Mouse (Mus musculus) spleen, postnatal 10 days (tissue): ENCODE data around the gene Rras2.

Experiments used
- DNase-seq, 2 experiments: peaks; one replicate each; pipeline ENCODE4 v3.0.0; 2021 to 2022; ENCODE audit warnings: low spot score in 2 of 2

The Rras2 gene

GRCm38 (mm10) chr7:114071851-114072616 lies 45.5 kb downstream of the Rras2 start:
- DNase-seq: no peak

- DNase-seq: no peak
These were observed 46.2 kb downstream of the Rras2 start for GRCm38 (mm10) chr7:114071395-114071794.

DNA sequence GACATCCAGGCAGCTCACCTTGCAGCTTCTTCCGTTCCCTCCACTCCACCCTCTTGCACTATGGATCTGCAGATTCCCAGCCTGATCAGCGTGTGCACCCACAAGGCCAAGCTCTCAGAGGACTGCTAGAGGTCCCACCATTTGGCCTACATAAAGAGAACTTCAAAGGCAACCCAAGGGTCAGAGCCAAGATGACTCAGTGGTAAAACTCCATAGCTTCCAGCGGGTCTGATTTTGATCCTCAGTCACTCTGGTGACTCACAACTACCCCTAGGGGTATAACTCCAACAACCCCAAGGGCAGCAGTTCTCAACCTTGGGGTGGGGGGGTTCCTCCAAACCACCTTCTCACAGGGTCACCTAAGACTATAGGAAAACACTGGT lies 47.1 kb downstream of the Rras2 start:
- no peak for DNase-seq

DNA sequence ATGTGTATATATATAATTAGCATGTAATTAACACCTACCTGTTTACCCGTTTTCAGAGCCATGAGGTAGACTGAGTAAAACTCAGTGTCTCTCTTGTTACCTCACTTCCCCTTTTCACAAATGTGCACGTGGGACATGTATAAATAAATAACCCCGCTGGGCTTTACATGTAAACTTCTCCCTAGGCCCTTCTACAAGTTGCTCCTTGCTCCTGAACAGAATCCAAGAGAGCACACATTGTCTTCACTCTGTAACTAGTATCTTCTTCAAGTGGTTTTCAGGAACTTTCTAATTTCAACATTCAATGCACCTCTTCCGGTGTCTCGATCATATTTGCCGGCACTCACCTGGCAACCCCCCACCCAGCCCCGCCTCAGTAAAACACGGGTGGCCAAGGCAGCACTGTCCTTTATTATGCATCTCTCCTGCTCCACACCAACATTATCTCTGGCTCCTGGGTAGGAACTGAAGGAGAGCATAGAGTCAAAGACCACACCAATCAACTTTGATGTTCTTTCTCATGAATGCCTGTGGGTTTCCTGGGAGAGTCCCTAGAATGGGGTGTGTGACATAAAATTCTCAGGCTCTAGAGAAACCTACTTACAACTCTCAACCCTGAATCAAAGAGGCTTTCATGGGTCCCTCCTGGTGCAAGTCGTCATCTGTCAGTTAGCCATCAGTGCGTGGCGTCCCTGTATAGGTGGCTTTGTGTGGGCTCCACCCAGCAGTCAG lies 47.7 kb downstream of the Rras2 start:
- DNase-seq: no peak

DNA sequence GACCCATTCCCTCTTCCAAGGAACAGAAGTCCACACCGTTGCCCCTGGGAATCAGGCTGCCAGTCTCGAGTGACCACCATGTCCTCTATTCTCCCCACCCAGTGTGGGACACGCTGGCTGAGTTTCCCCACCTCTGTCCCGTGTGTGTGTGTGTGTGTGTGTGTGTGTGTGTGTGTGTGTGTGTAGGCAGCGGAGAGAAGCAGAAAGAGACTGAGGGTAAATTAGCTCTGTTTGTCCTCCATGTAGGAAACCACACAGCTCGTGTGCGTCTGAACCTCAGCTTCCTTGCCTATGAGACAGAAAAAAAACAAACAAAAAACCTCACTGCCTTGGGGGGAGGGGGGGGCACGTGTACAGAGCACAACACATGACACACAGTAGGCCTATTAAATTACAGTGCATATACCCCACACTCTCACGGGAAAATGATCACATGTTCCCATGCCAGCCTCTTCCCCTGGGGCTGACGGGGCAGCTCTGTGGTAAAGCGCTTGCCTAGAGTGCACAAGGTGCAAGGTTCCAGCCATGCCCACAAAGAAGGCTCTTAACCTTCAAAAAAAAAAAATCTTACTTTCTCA lies 48.5 kb downstream of the Rras2 start:
- peak in 1 of 2 experiments; percentile 36 for DNase-seq

DNA sequence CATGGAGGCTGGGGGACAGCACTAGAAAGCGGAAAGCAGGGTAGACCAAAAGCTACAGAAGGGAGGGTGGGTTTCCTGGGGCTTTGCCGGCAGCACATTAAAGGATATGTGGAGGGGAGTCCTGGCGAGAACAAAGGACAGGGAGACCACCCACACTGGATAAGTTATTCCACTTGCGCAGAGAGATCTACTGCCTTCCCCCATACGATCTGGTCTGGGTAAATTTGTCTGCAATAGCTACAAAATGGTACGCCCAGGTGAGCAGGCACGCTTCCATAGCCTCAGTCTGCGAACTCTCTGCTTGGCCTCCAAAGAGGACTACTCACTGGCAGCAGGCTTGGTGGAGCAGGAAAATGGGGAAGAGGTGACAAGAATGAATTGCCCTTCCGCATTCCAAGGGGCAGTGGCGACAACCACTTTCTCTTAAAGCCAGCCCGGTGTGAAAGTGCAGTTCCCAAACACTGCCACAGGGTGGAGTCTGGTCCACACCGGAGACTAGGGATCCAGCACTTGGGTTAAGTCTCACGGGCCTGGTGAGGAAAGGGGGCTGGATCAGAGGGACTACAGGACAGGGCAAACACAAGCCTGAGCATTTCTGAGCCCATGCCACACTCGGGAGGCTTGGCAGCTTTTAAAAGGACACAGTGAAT lies 50.9 kb downstream of the Rras2 start:
- DNase-seq: peak; percentile 57 to 78

DNA sequence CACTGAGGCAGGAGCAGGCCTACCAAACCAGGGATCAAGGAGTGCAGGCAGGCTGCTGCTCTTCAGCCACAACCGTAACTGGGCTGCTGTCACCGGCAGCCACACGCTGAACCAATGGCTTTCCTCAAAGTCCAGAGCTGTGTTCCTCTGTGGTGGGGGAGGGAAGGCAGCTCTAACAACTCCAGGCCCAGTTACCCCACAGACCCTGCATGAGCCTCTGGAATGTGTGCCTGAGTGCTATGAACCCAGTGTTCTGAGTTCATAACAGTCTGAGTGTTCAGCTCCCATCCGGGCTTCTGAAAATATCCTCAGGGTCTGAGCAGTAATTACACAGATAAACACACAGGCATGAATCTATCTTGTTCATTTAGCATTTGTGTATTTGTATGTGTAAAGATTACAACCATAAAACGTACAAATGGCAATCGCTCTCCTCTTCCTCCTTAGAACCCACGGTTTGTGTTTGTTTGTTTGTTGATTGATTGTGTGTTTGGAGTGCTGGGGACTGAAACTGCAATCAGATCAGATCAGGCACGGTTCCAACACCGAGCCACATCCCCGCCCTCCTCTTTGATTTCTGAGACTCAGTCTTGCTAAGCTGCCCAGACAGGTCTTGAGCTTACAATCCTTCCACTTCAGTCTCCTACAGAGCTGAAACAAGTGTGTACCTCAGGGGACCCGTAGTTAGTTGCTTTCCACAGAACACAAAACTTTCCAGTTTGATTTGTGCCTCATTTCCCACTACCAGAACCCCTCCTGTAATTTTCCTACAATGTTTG lies 52.0 kb downstream of the Rras2 start:
- no peak for DNase-seq

- no peak for DNase-seq
These were observed 53.6 kb downstream of the Rras2 start for GRCm38 (mm10) chr7:114063966-114064365.

GRCm38 (mm10) chr7:114063534-114063933 lies 54.0 kb downstream of the Rras2 start:
- DNase-seq: no peak

- no peak for DNase-seq
These were observed 55.1 kb downstream of the Rras2 start for GRCm38 (mm10) chr7:114062451-114062850.

DNA sequence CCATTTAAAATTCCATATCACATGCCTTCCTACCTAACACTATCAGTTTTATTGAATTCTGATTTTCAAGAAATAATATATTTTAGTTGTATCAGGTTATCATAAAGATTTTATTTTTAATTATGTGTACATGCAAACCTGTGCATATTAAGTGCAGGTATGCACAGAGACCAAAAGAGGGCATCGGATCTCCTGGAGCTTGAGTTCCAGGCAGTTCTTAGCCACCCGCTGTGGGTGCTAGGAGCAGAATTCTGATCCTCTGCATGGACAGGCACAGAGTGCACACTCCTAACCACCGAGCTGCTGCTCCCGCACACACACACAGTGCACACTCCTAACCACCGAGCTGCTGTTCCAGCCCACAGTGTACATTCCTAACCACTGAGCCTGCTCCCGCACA lies 57.1 kb downstream of the Rras2 start:
- no peak for DNase-seq

DNA sequence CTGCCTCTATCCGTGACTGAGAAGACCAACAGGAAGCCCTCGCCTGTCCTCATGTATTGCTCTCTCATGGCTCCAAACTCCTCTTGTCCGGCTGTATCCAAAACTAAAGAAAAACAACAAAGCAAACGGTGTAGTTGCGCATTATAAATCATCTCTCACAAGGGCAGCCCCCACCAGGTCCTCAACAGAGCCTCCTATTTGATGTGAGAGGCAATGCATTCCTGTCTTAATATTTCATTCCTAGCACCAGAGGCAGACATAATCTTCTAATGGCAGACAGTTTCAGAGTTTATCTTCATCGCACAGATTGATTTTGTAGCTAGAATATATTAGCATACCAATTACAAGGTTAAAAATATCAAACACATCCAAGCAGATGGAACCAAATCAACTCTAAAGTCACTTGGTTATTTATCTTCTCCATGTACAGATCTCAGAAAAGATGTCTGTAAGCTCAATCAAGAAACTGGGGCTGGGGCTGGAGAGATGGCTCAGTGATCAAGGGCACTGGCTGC lies 58.6 kb downstream of the Rras2 start:
- no peak for DNase-seq

- DNase-seq: no peak
These were observed 59.4 kb downstream of the Rras2 start for GRCm38 (mm10) chr7:114058166-114058565.

GRCm38 (mm10) chr7:114053720-114054119 lies 63.9 kb downstream of the Rras2 start:
- DNase-seq: no peak

DNA sequence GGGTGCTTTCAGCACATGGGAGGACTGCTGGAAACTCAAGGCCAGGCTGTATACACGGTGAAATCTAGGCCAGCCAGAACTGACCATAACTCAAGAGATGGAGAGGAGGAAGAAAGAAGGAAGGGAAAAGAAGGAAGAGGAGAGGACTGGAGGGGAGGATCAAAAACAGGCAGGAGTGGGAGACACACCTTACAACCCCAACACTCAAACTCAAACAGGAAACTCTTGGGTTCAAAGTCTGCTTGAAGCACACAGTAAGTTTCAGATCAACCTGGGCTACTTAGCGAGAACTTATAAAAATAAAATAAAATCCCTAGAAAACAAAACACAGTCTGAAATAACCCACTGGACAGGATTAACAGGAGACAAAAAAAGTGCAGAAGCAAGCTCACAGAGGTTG lies 71.8 kb downstream of the Rras2 start:
- no peak for DNase-seq

DNA sequence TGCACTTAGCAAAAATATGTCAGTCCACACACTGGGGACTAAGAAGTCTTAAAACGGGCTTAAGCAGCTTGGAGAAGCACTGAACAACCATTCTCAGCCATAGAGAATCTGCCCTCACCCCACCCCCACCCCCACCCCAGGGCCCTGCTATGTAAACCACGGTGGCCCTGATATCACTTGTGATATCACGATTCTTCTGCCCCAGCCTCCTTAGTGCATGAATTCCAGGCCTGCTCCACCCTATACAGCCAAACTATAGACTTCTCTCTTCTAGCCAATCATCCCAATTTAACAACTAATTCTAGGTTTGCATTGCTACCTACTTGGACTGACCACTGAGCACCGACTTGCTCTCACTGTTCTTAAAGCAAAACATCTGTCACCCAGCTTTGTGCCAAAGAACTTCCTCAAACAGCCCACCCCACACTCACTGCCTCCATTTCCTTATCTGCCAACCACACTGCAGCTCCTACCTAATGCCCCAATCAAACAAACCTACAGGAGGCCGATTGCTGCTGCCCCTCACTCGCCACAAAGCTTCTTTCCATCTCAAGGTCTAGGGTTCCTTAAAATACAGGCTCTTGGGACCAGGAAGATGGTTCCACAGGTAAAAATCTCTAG lies 73.5 kb downstream of the Rras2 start:
- DNase-seq: no peak

- DNase-seq: no peak
These were observed 74.3 kb downstream of the Rras2 start for GRCm38 (mm10) chr7:114042973-114043928.

DNA sequence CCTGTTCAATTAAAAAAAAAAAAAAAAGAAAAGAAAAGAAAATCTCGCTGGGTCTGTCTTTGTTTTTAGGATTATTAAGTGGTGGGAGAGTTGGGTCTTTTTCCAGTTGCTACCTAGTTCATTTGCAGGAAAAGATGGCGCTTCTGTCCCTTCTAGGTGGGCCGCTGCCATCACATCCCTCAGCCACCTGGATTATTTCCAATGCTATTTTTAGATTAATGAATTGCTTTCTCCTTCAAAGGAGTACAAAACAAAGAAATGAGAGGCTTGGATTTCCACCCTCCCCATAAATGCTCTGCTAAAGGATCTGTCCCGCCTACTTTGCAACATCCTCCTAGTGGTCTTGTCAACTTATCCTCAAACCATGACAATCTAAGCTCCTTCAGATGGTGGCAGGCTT lies 76.2 kb downstream of the Rras2 start:
- no peak for DNase-seq

- DNase-seq: no peak
These were observed 80.3 kb downstream of the Rras2 start for GRCm38 (mm10) chr7:114037237-114037636.

DNA sequence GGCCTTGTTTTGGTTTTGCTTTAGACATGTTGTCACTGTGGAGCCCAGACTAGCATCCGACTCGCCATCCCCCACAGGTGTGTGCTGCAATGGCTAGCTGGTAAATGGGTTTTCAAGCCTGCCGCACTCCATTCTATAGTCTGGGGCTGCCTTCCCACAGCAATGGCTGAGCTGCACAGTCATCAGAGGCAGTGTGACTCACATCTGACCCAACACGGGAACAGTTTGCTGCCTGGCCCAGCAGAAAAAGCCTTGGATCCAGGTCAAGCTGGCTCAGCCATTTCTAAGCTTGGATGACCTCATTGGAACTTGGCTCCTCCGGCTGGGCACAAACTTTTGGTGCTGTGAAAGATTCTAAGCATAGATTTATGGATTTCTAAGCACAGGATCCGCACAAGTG lies 88.0 kb downstream of the Rras2 start:
- DNase-seq: no peak
